Mouse (Mus musculus) limb, embryonic 14.5 days (tissue): ENCODE measurements around the gene Tas2r143. TPM values are rescaled to one million over a fixed set of nuclear protein-coding genes. Genes with fewer than 3 reads are reported as not detected.
A peak's percentile ranks its signal among the peaks of the same experiment; 100 is the strongest.

Experiments
- ATAC-seq: fragments of 200-750 bp; cut with Nextera tagmentation; 2 replicates; pipeline ENCODE4 v1.8.0; 2017; ENCODE audit warnings: low read depth, moderate number of reproducible peaks, moderate TSS enrichment; ENCODE audit not compliant: low FRiP score
- DNase-seq: peaks from one replicate; pipeline ENCODE4 v3.0.0-alpha.2; 2015; ENCODE audit warnings: low spot score
- H3K27ac ChIP-seq: fragments of 300-500 bp; sonication (generic); replicated peaks from 2 replicates; pipeline ENCODE4 v1.5.1; 2014; ENCODE audit warnings: low read depth, mild to moderate bottlenecking, low read length, moderate library complexity, mixed read lengths
- H3K27me3 ChIP-seq: fragments of 300-500 bp; sonication (generic); 2 replicates; pipeline ENCODE4 v1.6.1; 2014; ENCODE audit warnings: low read length, mixed read lengths; ENCODE audit not compliant: control insufficient read depth, insufficient read depth
- H3K36me3 ChIP-seq: fragments of 300-500 bp; sonication (generic); 2 replicates; pipeline ENCODE4 v1.6.1; 2014; ENCODE audit warnings: mild to moderate bottlenecking, low read length, moderate library complexity, mixed read lengths; ENCODE audit not compliant: control insufficient read depth, insufficient read depth
- H3K4me1 ChIP-seq: fragments of 300-500 bp; sonication (generic); 2 replicates; pipeline ENCODE4 v1.6.1; 2014; ENCODE audit warnings: antibody characterized with exemption, low read length, mixed read lengths; ENCODE audit not compliant: control insufficient read depth, insufficient read depth
- H3K4me2 ChIP-seq: fragments of 300-500 bp; sonication (generic); replicated peaks from 2 replicates; pipeline ENCODE4 v1.6.1; 2014; ENCODE audit warnings: low read depth, mild to moderate bottlenecking, low read length, moderate library complexity; ENCODE audit not compliant: severe bottlenecking
- H3K4me3 ChIP-seq: fragments of 300-500 bp; sonication (generic); replicated peaks from 2 replicates; pipeline ENCODE4 v1.5.1; 2014; ENCODE audit warnings: low read length
- H3K9ac ChIP-seq: fragments of 300-500 bp; sonication (generic); 2 replicates; pipeline ENCODE4 v1.6.1; 2014; ENCODE audit warnings: mild to moderate bottlenecking, low read depth, low read length, moderate library complexity; ENCODE audit not compliant: severe bottlenecking
- H3K9me3 ChIP-seq: fragments of 300-500 bp; sonication (generic); 2 replicates; pipeline ENCODE4 v1.6.1; 2016; ENCODE audit warnings: low read length; ENCODE audit not compliant: control insufficient read depth
- POLR2A ChIP-seq: fragments of 200-500 bp; IDR thresholded peaks from 2 replicates; pipeline ENCODE4 v1.8.0; 2012; ENCODE audit warnings: inconsistent platforms, mild to moderate bottlenecking, moderate library complexity, borderline replicate concordance; ENCODE audit not compliant: insufficient read depth, insufficient read length; ENCODE audit errors: extremely low read depth
- WGBS: fragments of 180-500 bp; shearing (Covaris S2); extraction: QIAGEN DNeasy Blood & Tissue Kit; methylation state at CpG from one replicate; pipeline ENCODE4 v1.1.7; 2014; 5-methylcytosine and 5-hydroxymethylcytosine counted together
- polyA plus RNA-seq, 2 experiments: library from polyadenylated mRNA; depleted of rRNA in 1 of 2; stranded (reverse) in 1 of 2; unstranded in 1 of 2; fragments of >200 nt; fragmentation: Nextera tagmentation in 1 of 2; extraction: Ambion mirVana in 1 of 2; gene quantifications; 2 replicates each; pipeline versions ENCODE4 v1.2.1 to v1.2.3; 2012 to 2014

Gene Tas2r143
- polyA plus RNA-seq (2012; rRNA removed) = 0.17 and 0.28 TPM in 2 replicates
- not detected in 2 replicates for polyA plus RNA-seq (2014; fragmentation: Nextera tagmentation; extraction: Ambion mirVana)

DNA sequence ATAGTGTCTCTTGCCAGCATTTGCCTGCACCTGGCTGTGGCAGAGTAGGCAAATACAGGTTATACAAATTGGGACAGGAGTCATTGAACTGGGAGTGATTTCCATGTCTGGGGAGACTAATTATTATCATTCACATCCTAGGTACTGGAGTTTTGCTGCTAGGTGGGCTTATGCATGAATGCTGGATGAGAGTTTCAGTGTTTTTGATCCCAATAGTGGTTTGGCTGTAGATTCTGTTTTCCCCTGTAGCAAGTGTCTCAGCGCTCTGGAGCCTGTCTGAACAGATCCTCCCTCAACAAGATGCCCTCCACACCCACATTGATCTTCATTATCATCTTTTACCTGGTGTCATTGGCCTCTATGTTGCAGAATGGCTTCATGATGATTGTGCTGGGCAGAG lies at the start of gene Tas2r143:
TSS of gene Tas2r143 (plus strand) at position 301 of the 400 bp plus-strand sequence.
- 71% methylated on average over 1 of the region's 1 CpGs for WGBS
- H3K9me3 ChIP-seq = no peaks in the 10 kb centered on the region
- DNase-seq (no peak), ATAC-seq (no peak)
- H3K36me3 ChIP-seq = no peaks in the 10 kb centered on the region
- no peak within 1 kb of the TSS for H3K9ac ChIP-seq
- H3K27me3 ChIP-seq = no peaks in the 10 kb centered on the region
- no peak within 1 kb of the TSS for H3K4me3 ChIP-seq
- no peak within 1 kb of the TSS for H3K27ac ChIP-seq
- no peaks in the 10 kb centered on the region for H3K4me1 ChIP-seq
- no peak within 1 kb of the TSS for H3K4me2 ChIP-seq
- no peak for TF ChIP-seq POLR2A

DNA sequence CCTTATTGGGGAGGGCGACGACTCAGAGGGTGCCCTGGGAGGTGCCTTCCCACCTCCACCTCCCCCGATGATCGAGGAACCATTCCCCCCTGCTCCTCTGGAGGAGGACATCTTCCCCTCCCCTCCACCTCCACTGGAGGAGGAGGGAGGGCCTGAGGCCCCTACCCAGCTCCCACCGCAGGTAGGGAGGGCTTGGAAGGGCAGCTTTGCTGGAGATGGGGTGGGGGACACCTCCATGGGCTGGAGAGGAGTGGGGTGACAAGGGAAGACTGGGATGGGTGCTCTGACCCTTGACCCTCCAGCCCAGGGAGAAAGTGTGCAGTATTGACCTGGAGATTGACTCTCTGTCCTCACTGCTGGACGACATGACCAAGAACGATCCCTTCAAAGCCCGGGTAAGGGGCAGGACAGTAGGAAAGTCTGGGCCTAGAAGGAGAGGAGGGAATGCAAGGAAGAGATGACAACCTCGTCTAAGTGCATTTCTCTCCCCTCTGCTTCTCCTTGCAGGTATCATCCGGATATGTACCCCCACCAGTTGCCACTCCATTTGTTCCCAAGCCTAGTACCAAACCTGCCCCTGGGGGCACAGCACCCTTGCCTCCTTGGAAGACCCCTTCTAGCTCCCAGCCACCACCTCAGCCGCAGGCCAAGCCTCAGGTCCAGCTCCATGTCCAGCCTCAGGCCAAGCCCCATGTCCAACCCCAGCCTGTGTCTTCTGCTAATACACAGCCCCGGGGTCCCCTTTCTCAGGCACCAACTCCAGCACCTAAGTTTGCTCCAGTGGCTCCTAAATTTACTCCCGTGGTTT lies 48.9 kb upstream of the Tas2r143 start:
- TF ChIP-seq POLR2A = no peak
- Histone ChIP-seq H3K4me1 (peaks cover 38% of the 10 kb centered on the region), H3K4me3 (peak overlapping the region; percentile 79), H3K27me3 (no peaks in the 10 kb centered on the region), H3K9me3 (no peaks in the 10 kb centered on the region), H3K9ac (peak overlapping the region; percentile 93), H3K27ac (0 out of 2 replicates have a peak overlapping the region, but pooled peaks have one; percentile 93), H3K36me3 (peaks cover 32% of the 10 kb centered on the region), H3K4me2 (peak overlapping the region; percentile 77)
- WGBS = 39% methylated on average over 11 of the region's 13 CpGs
- DNase-seq (no peak), ATAC-seq (no peak)

DNA sequence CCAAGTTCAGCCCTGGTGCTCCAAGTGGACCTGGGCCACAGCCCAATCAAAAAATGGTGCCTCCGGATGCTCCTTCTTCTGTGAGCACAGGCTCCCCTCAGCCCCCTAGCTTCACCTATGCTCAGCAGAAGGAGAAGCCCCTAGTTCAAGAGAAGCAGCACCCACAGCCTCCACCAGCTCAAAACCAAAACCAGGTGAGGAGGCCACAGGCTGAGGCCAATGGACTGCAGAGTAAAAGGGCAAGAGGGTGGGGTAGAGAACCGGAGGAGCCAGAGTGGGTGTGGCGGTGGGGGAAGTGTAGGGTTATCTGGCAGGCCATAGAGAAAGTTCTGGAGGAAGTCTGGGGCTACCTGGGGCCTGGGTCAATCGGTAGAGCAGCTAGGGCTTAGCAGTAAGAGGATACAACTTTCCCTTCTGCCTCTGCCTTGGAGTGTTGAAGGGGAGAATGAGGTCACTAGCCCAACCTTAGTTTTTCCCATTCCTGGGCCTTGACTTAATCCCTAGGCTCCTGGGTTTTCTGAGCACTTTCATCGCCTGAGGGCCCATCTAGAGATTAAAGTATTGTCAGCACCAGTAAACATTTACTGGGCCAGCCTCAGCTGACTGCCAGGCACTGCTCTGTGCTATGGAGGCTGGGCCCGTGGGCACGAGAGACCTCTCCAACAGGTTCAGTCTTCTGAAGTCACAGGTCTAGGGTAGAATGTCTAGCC lies 48.1 kb upstream of the Tas2r143 start:
- Histone ChIP-seq H3K36me3 (peaks cover 40% of the 10 kb centered on the region), H3K9ac (no peak overlapping the region)

DNA sequence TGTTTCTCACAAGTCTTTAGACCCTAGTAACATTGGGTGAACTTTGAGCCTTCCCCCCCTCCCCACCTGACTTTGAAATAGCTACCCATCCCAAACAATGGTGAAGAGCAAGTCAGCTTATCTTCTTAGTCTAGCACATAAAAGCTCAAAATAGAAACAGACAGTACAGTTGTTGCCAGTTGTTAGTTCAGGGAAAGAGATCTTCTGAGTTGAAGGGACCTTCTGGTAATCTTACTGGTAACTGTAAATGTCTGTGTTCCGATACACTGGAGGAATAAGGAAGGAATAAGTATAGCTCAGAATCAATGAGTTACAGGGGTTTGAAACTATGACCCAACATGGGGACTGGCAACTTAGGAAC lies 47.6 kb upstream of the Tas2r143 start:
- Histone ChIP-seq H3K4me3 (no peak overlapping the region), H3K27ac (no peak overlapping the region), H3K4me1 (peaks cover 38% of the 10 kb centered on the region), H3K9me3 (no peaks in the 10 kb centered on the region), H3K27me3 (no peaks in the 10 kb centered on the region), H3K9ac (no peak overlapping the region), H3K36me3 (peaks cover 45% of the 10 kb centered on the region), H3K4me2 (peak overlapping the region; percentile 77)
- ATAC-seq (no peak), DNase-seq (no peak)
- no peak for TF ChIP-seq POLR2A
- WGBS = 93% methylated on average over 1 of the region's 1 CpGs

More for the DNA sequence above, 48.1 kb upstream of the Tas2r143 start:
- H3K9me3 ChIP-seq = no peaks in the 10 kb centered on the region
- peak overlapping the region; percentile 79 for H3K4me3 ChIP-seq
- no peak overlapping the region for H3K27ac ChIP-seq
- H3K4me1 ChIP-seq = peaks cover 38% of the 10 kb centered on the region
- TF ChIP-seq POLR2A = no peak
- WGBS = 72% methylated on average over 7 of the region's 7 CpGs
- ATAC-seq = no peak
- H3K4me2 ChIP-seq = peak overlapping the region; percentile 77
- DNase-seq = no peak
- no peaks in the 10 kb centered on the region for H3K27me3 ChIP-seq

DNA sequence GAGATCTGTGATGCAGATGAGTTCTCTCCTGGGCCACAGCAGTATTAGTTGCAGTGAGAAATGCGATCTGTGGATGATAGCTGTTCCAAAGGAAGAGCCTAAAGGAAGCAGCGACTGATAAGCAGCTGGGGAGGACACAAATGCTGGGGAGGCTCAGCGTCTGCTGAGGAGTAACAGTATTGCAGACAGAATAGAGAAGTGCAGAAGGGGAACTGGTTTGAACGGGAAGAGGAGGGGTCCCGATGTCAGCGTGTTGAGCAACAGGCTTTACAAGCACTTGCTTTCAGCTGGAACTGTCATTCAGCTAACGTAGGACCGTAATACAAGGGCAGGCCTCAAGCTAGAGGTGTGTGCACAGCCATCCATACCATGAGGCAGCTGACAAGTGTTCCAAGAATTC lies 46.9 kb upstream of the Tas2r143 start:
- no peak overlapping the region for H3K4me3 ChIP-seq
- 77% methylated on average over 8 of the region's 8 CpGs for WGBS
- H3K27me3 ChIP-seq = no peaks in the 10 kb centered on the region
- no peak overlapping the region for H3K9ac ChIP-seq
- peak overlapping the region; percentile 44; the same call in 1 of the 2 replicates for H3K27ac ChIP-seq
- H3K9me3 ChIP-seq = no peaks in the 10 kb centered on the region
- DNase-seq (peak; percentile 17), ATAC-seq (no peak)
- H3K36me3 ChIP-seq = peaks cover 52% of the 10 kb centered on the region
- no peak overlapping the region for H3K4me2 ChIP-seq
- H3K4me1 ChIP-seq = peaks cover 38% of the 10 kb centered on the region
- TF ChIP-seq POLR2A = no peak
